ENCODE assay signal across 11 mouse cellular contexts in genomic region chr17:31943881-31944539, GRCm38 (mm10).
DNase-seq lines count a peak whose midpoint lies in the region; ATAC-seq and TF ChIP-seq lines count a peak whose summit lies in the region.
"Had no signal": no experiment of that assay in that cellular context is flagged by ENCODE, and none has a peak within 500 bp of the region (broad histone marks: within the 10 kb centered on the region; RNA-seq: fewer than 3 reads in every experiment).

No protein-coding gene starts in this region.

- H3K9me3 ChIP-seq in kidney, embryonic 16.5 days (ENCODE audit: low read length) = no peaks in the 10 kb centered on the region
- H3K9me3 ChIP-seq in stomach, embryonic 16.5 days (replicated peaks; ENCODE audit: control insufficient read depth, low read length) = no peaks in the 10 kb centered on the region

- H3K36me3 ChIP-seq in kidney, adult 2 months (ENCODE audit: control insufficient read depth, insufficient read depth, low read length) = no peaks in the 10 kb centered on the region
- no peaks in the 10 kb centered on the region for H3K36me3 ChIP-seq in kidney, embryonic 16.5 days (ENCODE audit: insufficient read depth, low read length)
- H3K36me3 ChIP-seq in stomach, embryonic 16.5 days (ENCODE audit: control insufficient read depth, insufficient read depth, low read length) = no peaks in the 10 kb centered on the region

- TF ChIP-seq POLR2A in kidney, adult 2 months (IDR thresholded peaks at IDR 0.05; ENCODE audit: low read depth, low read length) = no peak

- peak; percentile 65 for DNase-seq in kidney, adult 2 months
- no peak for DNase-seq in kidney, adult 11 months
- peak; percentile 38 to 40 for DNase-seq in heart, postnatal 10 days
- no peak for DNase-seq in Muller cell, postnatal 12 days (ENCODE audit: inconsistent ontology term)
- DNase-seq in retina, embryonic 14.5 days (ENCODE audit: low spot score) = no peak
- DNase-seq: cerebellum, postnatal 36 days; thymus, postnatal 36 days had no signal

- H3K4me1 ChIP-seq in kidney, adult 2 months (ENCODE audit: control insufficient read depth, insufficient read depth, low read length) = peaks cover 23% of the 10 kb centered on the region
- H3K4me1 ChIP-seq in kidney, embryonic 16.5 days (ENCODE audit: insufficient read depth, low read length) = peaks cover 20% of the 10 kb centered on the region
- H3K4me1 ChIP-seq in stomach, embryonic 16.5 days (ENCODE audit: control insufficient read depth, insufficient read depth, low read length) = 0 out of 2 replicates have a peak, but pooled peaks cover 8% of the 10 kb centered on the region

- H3K4me3 ChIP-seq in kidney, adult 2 months (ENCODE audit: insufficient read depth, low read depth, low read length) = no peak overlapping the region
- H3K4me3 ChIP-seq in kidney, embryonic 16.5 days (ENCODE audit: low read length) = no peak overlapping the region
- no peak overlapping the region for H3K4me3 ChIP-seq in stomach, embryonic 16.5 days (replicated peaks; ENCODE audit: low read length)
- H3K4me3 ChIP-seq: myocyte had no signal

- no peak for TF ChIP-seq CTCF in kidney, adult 2 months (conservative IDR thresholded peaks at IDR 0.05; ENCODE audit: insufficient read depth, insufficient read length, low read depth, low read length)

- 67% methylated on average over 10 of the region's 10 CpGs for WGBS in kidney, adult 2 months
- 52% methylated on average over 10 of the region's 10 CpGs for WGBS in kidney, embryonic 16.5 days
- WGBS in stomach, embryonic 16.5 days = 47% methylated on average over 10 of the region's 10 CpGs

- no peak overlapping the region for H3K4me2 ChIP-seq in kidney, embryonic 16.5 days (replicated peaks; ENCODE audit: low read depth, low read length)
- no peak overlapping the region for H3K4me2 ChIP-seq in stomach, embryonic 16.5 days (ENCODE audit: low read depth, low read length)

- no peaks in the 10 kb centered on the region for H3K27me3 ChIP-seq in kidney, adult 2 months (replicated peaks; ENCODE audit: control insufficient read depth, insufficient read depth, low read length)
- no peaks in the 10 kb centered on the region for H3K27me3 ChIP-seq in kidney, embryonic 16.5 days (ENCODE audit: insufficient read depth, low read length)
- H3K27me3 ChIP-seq in stomach, embryonic 16.5 days (ENCODE audit: control insufficient read depth, insufficient read depth, low read length) = no peaks in the 10 kb centered on the region

- intact Hi-C loops in heart, postnatal 10 days (cut with DNase I) = loop anchor here (5.0 kb wide), 2 partner anchors 78 to 257 kb away; no protein-coding TSS in a partner anchor

- ATAC-seq in kidney, embryonic 16.5 days (ENCODE audit: low FRiP score, low TSS enrichment) = peak; percentile 44; the same call in 1 of the 2 replicates
- peak; percentile 50; the same call in 1 of the 2 replicates for ATAC-seq in stomach, embryonic 16.5 days (ENCODE audit: insufficient read depth, low FRiP score)

- H3K9ac ChIP-seq in kidney, embryonic 16.5 days (replicated peaks; ENCODE audit: low read length) = no peak overlapping the region
- no peak overlapping the region for H3K9ac ChIP-seq in stomach, embryonic 16.5 days (ENCODE audit: low read length)

- H3K27ac ChIP-seq in kidney, adult 2 months (ENCODE audit: insufficient read depth, low read depth, low read length) = no peak overlapping the region
- H3K27ac ChIP-seq in kidney, embryonic 16.5 days (ENCODE audit: low read length) = peak overlapping the region; percentile 44; the same call in 1 of the 2 replicates
- no peak overlapping the region; the same call in 1 of the 2 replicates for H3K27ac ChIP-seq in stomach, embryonic 16.5 days (ENCODE audit: low read length)
- H3K27ac ChIP-seq: macrophage had no signal

Comparison
In these comparisons a context has a peak if more than half of its experiments do, and no peak if none do; other contexts are left out.
1. DNase-seq: peak in kidney, adult 2 months (single experiment) and heart, postnatal 10 days (2 of 2); none in kidney, adult 11 months (single experiment), Muller cell, postnatal 12 days (single experiment) and retina, embryonic 14.5 days (single experiment).